Mouse (Mus musculus) lung, embryonic 15.5 days (tissue): ENCODE data around the gene Tnfrsf8. TPM values are rescaled to one million over a fixed set of nuclear protein-coding genes. Genes with fewer than 3 reads are reported as not detected.

ENCODE experiments used
- ATAC-seq: fragments of 200-750 bp; cut with Nextera tagmentation; 2 replicates; pipeline ENCODE4 v1.8.0; 2017; ENCODE audit warnings: moderate number of reproducible peaks, borderline replicate concordance; ENCODE audit not compliant: low FRiP score, low TSS enrichment; ENCODE audit errors: extremely low read depth
- H3K27ac ChIP-seq: fragments of 300-500 bp; sonication (generic); 2 replicates; pipeline ENCODE4 v1.5.1; 2015; ENCODE audit warnings: moderate library complexity, mild to moderate bottlenecking, inconsistent platforms
- H3K27me3 ChIP-seq: fragments of 300-500 bp; sonication (generic); 2 replicates; pipeline ENCODE4 v1.6.1; 2015; ENCODE audit warnings: inconsistent platforms
- H3K36me3 ChIP-seq: fragments of 300-500 bp; sonication (generic); 2 replicates; pipeline ENCODE4 v1.6.1; 2015; ENCODE audit warnings: inconsistent platforms
- H3K4me1 ChIP-seq: fragments of 300-500 bp; sonication (generic); 2 replicates; pipeline ENCODE4 v1.6.1; 2015; ENCODE audit warnings: inconsistent platforms
- H3K4me2 ChIP-seq: fragments of 300-500 bp; sonication (generic); 2 replicates; pipeline ENCODE4 v1.6.1; 2015; ENCODE audit warnings: inconsistent platforms, mild to moderate bottlenecking, moderate library complexity
- H3K4me3 ChIP-seq: fragments of 300-500 bp; sonication (generic); 2 replicates; pipeline ENCODE4 v1.5.1; 2015; ENCODE audit warnings: mild to moderate bottlenecking, inconsistent platforms
- H3K9ac ChIP-seq: fragments of 300-500 bp; sonication (generic); 2 replicates; pipeline ENCODE4 v1.6.1; 2015; ENCODE audit warnings: inconsistent platforms
- H3K9me3 ChIP-seq: fragments of 300-500 bp; sonication (generic); 2 replicates; pipeline ENCODE4 v1.6.1; 2016; ENCODE audit warnings: inconsistent platforms
- WGBS: fragments of 180-500 bp; shearing (Covaris S2); methylation state at CpG from one replicate; pipeline ENCODE4 v1.1.7; 2015; 5-methylcytosine and 5-hydroxymethylcytosine counted together
- polyA plus RNA-seq: library from polyadenylated mRNA; unstranded; fragments of >200 nt; fragmentation: Nextera tagmentation; extraction: Ambion mirVana; gene quantifications from 2 replicates; pipeline ENCODE4 v1.2.1, GENCODE M21; 2015

Tnfrsf8 gene
- polyA plus RNA-seq, 1 experiment from 2014 or later = 0.98 TPM

- Histone ChIP-seq H3K4me2 (no peak overlapping the region), H3K9ac (no peak overlapping the region), H3K4me3 (no peak overlapping the region), H3K4me1 (no peaks in the 10 kb centered on the region), H3K27ac (no peak overlapping the region), H3K27me3 (no peaks in the 10 kb centered on the region), H3K36me3 (no peaks in the 10 kb centered on the region), H3K9me3 (no peaks in the 10 kb centered on the region)
- ATAC-seq = no peak
- WGBS = 84% methylated on average over 4 of the region's 4 CpGs
These were observed 10.9 kb downstream of the Tnfrsf8 start for GRCm38 (mm10) chr4:145304109-145304508.

- Histone ChIP-seq H3K9me3 (no peaks in the 10 kb centered on the region), H3K4me2 (no peak overlapping the region), H3K36me3 (no peaks in the 10 kb centered on the region), H3K4me1 (no peaks in the 10 kb centered on the region), H3K27ac (no peak overlapping the region), H3K4me3 (no peak overlapping the region), H3K9ac (no peak overlapping the region), H3K27me3 (no peaks in the 10 kb centered on the region)
- ATAC-seq = no peak
- 50% methylated on average over 3 of the region's 3 CpGs for WGBS
These were observed 12.9 kb downstream of the Tnfrsf8 start for GRCm38 (mm10) chr4:145302106-145302505.

- Histone ChIP-seq H3K4me3 (no peak overlapping the region), H3K9me3 (no peaks in the 10 kb centered on the region), H3K36me3 (no peaks in the 10 kb centered on the region), H3K4me1 (no peaks in the 10 kb centered on the region), H3K27ac (no peak overlapping the region), H3K27me3 (no peaks in the 10 kb centered on the region), H3K9ac (no peak overlapping the region), H3K4me2 (no peak overlapping the region)
- 35% methylated on average over 12 of the region's 12 CpGs for WGBS
- ATAC-seq = no peak
These were observed 14.6 kb downstream of the Tnfrsf8 start for GRCm38 (mm10) chr4:145300210-145300927.

GRCm38 (mm10) chr4:145299355-145299754 lies 15.6 kb downstream of the Tnfrsf8 start:
- Histone ChIP-seq H3K36me3 (no peaks in the 10 kb centered on the region), H3K27me3 (no peaks in the 10 kb centered on the region), H3K9ac (no peak overlapping the region), H3K9me3 (no peaks in the 10 kb centered on the region), H3K4me3 (no peak overlapping the region), H3K4me2 (no peak overlapping the region), H3K4me1 (no peaks in the 10 kb centered on the region), H3K27ac (no peak overlapping the region)
- 87% methylated on average over 8 of the region's 8 CpGs for WGBS
- no peak for ATAC-seq

GRCm38 (mm10) chr4:145298846-145299245 lies 16.1 kb downstream of the Tnfrsf8 start:
- H3K27me3 ChIP-seq = no peaks in the 10 kb centered on the region
- no peaks in the 10 kb centered on the region for H3K36me3 ChIP-seq
- WGBS = 87% methylated on average over 7 of the region's 7 CpGs
- no peaks in the 10 kb centered on the region for H3K9me3 ChIP-seq
- H3K4me1 ChIP-seq = no peaks in the 10 kb centered on the region
- no peak for ATAC-seq
- no peak overlapping the region for H3K9ac ChIP-seq
- no peak overlapping the region for H3K4me2 ChIP-seq
- no peak overlapping the region for H3K4me3 ChIP-seq
- H3K27ac ChIP-seq = no peak overlapping the region

GRCm38 (mm10) chr4:145295589-145296300 lies 19.2 kb downstream of the Tnfrsf8 start:
- Histone ChIP-seq H3K4me3 (no peak overlapping the region), H3K4me1 (no peaks in the 10 kb centered on the region), H3K36me3 (no peaks in the 10 kb centered on the region), H3K9ac (no peak overlapping the region), H3K4me2 (no peak overlapping the region), H3K9me3 (no peaks in the 10 kb centered on the region), H3K27me3 (no peaks in the 10 kb centered on the region), H3K27ac (no peak overlapping the region)
- 43% methylated on average over 5 of the region's 5 CpGs for WGBS
- no peak for ATAC-seq

GRCm38 (mm10) chr4:145294588-145294987 lies 20.4 kb downstream of the Tnfrsf8 start:
- WGBS = 76% methylated on average over 5 of the region's 5 CpGs
- Histone ChIP-seq H3K4me1 (no peaks in the 10 kb centered on the region), H3K36me3 (no peaks in the 10 kb centered on the region), H3K9ac (no peak overlapping the region), H3K27me3 (no peaks in the 10 kb centered on the region), H3K4me3 (no peak overlapping the region), H3K4me2 (no peak overlapping the region), H3K27ac (no peak overlapping the region), H3K9me3 (no peaks in the 10 kb centered on the region)
- no peak for ATAC-seq

- no peak overlapping the region for H3K4me2 ChIP-seq
- H3K36me3 ChIP-seq = no peaks in the 10 kb centered on the region
- no peak overlapping the region for H3K4me3 ChIP-seq
- ATAC-seq = 0 out of 2 replicates have a peak, but pooled peaks have one; percentile 42
- H3K27ac ChIP-seq = no peak overlapping the region
- no peaks in the 10 kb centered on the region for H3K9me3 ChIP-seq
- no peak overlapping the region for H3K9ac ChIP-seq
- H3K27me3 ChIP-seq = no peaks in the 10 kb centered on the region; the same call in 1 of the 2 replicates
- H3K4me1 ChIP-seq = no peaks in the 10 kb centered on the region
- WGBS = 43% methylated on average over 4 of the region's 4 CpGs
These were observed 28.4 kb downstream of the Tnfrsf8 start for GRCm38 (mm10) chr4:145286369-145287120.

GRCm38 (mm10) chr4:145284675-145285074 lies 30.3 kb downstream of the Tnfrsf8 start:
- Histone ChIP-seq H3K27me3 (no peaks in the 10 kb centered on the region; the same call in 1 of the 2 replicates), H3K4me3 (no peak overlapping the region), H3K4me2 (no peak overlapping the region), H3K36me3 (no peaks in the 10 kb centered on the region), H3K4me1 (no peaks in the 10 kb centered on the region), H3K9me3 (no peaks in the 10 kb centered on the region), H3K9ac (no peak overlapping the region), H3K27ac (no peak overlapping the region)
- WGBS = 89% methylated on average over 4 of the region's 4 CpGs
- no peak for ATAC-seq

GRCm38 (mm10) chr4:145283441-145283840 lies 31.5 kb downstream of the Tnfrsf8 start:
- no peak overlapping the region for H3K4me3 ChIP-seq
- no peaks in the 10 kb centered on the region for H3K4me1 ChIP-seq
- no peak overlapping the region for H3K9ac ChIP-seq
- ATAC-seq = no peak
- H3K27me3 ChIP-seq = no peaks in the 10 kb centered on the region; the same call in 1 of the 2 replicates
- no peak overlapping the region for H3K27ac ChIP-seq
- no peak overlapping the region for H3K4me2 ChIP-seq
- no peaks in the 10 kb centered on the region for H3K9me3 ChIP-seq
- no peaks in the 10 kb centered on the region for H3K36me3 ChIP-seq
- WGBS = 53% methylated on average over 6 of the region's 6 CpGs

- no peak for ATAC-seq
These were observed 34.0 kb downstream of the Tnfrsf8 start for GRCm38 (mm10) chr4:145280966-145281365.

More at GRCm38 (mm10) chr4:145280966-145281365, 34.0 kb downstream of the Tnfrsf8 start:
- Histone ChIP-seq H3K36me3 (no peaks in the 10 kb centered on the region), H3K9ac (no peak overlapping the region), H3K4me3 (no peak overlapping the region), H3K4me1 (no peaks in the 10 kb centered on the region), H3K9me3 (no peaks in the 10 kb centered on the region), H3K27ac (no peak overlapping the region), H3K4me2 (no peak overlapping the region), H3K27me3 (no peaks in the 10 kb centered on the region; the same call in 1 of the 2 replicates)
- WGBS = 86% methylated on average over 6 of the region's 6 CpGs
